Mouse (Mus musculus) neural tube, embryonic 11.5 days (tissue): ENCODE data around the gene Traip. TPM values are rescaled to one million over a fixed set of nuclear protein-coding genes. Genes with fewer than 3 reads are reported as not detected.

Experiments used
- ATAC-seq: fragments of 200-750 bp; cut with Nextera tagmentation; 2 replicates; pipeline ENCODE4 v1.8.0; 2017; ENCODE audit warnings: moderate number of reproducible peaks, mild to moderate bottlenecking, moderate TSS enrichment, moderate library complexity; ENCODE audit not compliant: insufficient read depth, low FRiP score, low TSS enrichment
- DNase-seq: peaks from one replicate; pipeline ENCODE4 v3.0.0-alpha.2; 2015; ENCODE audit warnings: low spot score
- H3K27ac ChIP-seq: fragments of 300-500 bp; sonication (generic); 2 replicates; pipeline ENCODE4 v1.5.1; 2014; ENCODE audit warnings: low read depth, mild to moderate bottlenecking, low read length
- H3K27me3 ChIP-seq: fragments of 300-500 bp; sonication (generic); 2 replicates; pipeline ENCODE4 v1.6.1; 2014; ENCODE audit warnings: mild to moderate bottlenecking, low read length, mixed read lengths; ENCODE audit not compliant: control insufficient read depth, insufficient read depth
- H3K36me3 ChIP-seq: fragments of 300-500 bp; sonication (generic); 2 replicates; pipeline ENCODE4 v1.6.1; 2014; ENCODE audit warnings: mild to moderate bottlenecking, low read length, moderate library complexity, mixed read lengths; ENCODE audit not compliant: control insufficient read depth, insufficient read depth
- H3K4me1 ChIP-seq: fragments of 300-500 bp; sonication (generic); 2 replicates; pipeline ENCODE4 v1.6.1; 2014; ENCODE audit warnings: low read length, mixed read lengths; ENCODE audit not compliant: control insufficient read depth, insufficient read depth
- H3K4me2 ChIP-seq: fragments of 300-500 bp; sonication (generic); 2 replicates; pipeline ENCODE4 v1.6.1; 2014; ENCODE audit warnings: low read depth, mild to moderate bottlenecking, moderate library complexity
- H3K4me3 ChIP-seq: fragments of 300-500 bp; sonication (generic); 2 replicates; pipeline ENCODE4 v1.5.1; 2014; ENCODE audit warnings: low read depth, low read length
- H3K9ac ChIP-seq: fragments of 300-500 bp; sonication (generic); 2 replicates; pipeline ENCODE4 v1.6.1; 2014; ENCODE audit warnings: mild to moderate bottlenecking, low read length
- H3K9me3 ChIP-seq: fragments of 300-500 bp; sonication (generic); 2 replicates; pipeline ENCODE4 v1.6.1; 2016; ENCODE audit warnings: low read length; ENCODE audit not compliant: control insufficient read depth
- WGBS: fragments of 180-500 bp; shearing (Covaris S2); extraction: QIAGEN DNeasy Blood & Tissue Kit; methylation state at CpG from one replicate; pipeline ENCODE4 v1.1.7; 2014; 5-methylcytosine and 5-hydroxymethylcytosine counted together
- polyA plus RNA-seq: library from polyadenylated mRNA; unstranded; fragments of >200 nt; fragmentation: Nextera tagmentation; extraction: Ambion mirVana; gene quantifications from 2 replicates; pipeline ENCODE4 v1.2.1, GENCODE M21; 2014

The Traip gene
- polyA plus RNA-seq, 1 experiment from 2014 or later: 25.7 TPM

GRCm38 (mm10) chr9:107984754-107985055 is 34.8 kb downstream of the Traip start:
- Histone ChIP-seq H3K9me3 (no peaks in the 10 kb centered on the region), H3K36me3 (no peaks in the 10 kb centered on the region; the same call in 1 of the 2 replicates), H3K9ac (peak overlapping the region; percentile 65), H3K27ac (peak overlapping the region; percentile 91; the same call in 1 of the 2 replicates), H3K4me2 (peak overlapping the region; percentile 79), H3K27me3 (peaks cover 6% of the 10 kb centered on the region), H3K4me1 (peaks cover 13% of the 10 kb centered on the region), H3K4me3 (peak overlapping the region; percentile 66)
- WGBS: 64% methylated on average over 9 of the region's 9 CpGs
- no peak for ATAC-seq
- no peak for DNase-seq

- H3K4me2 ChIP-seq: peak within 1 kb of the TSS; percentile 79
- peak within 1 kb of the TSS; percentile 91 for H3K27ac ChIP-seq
- no peaks in the 10 kb centered on the region; the same call in 1 of the 2 replicates for H3K36me3 ChIP-seq
- no peaks in the 10 kb centered on the region for H3K9me3 ChIP-seq
- H3K9ac ChIP-seq: peak within 1 kb of the TSS; percentile 65
- H3K27me3 ChIP-seq: peaks cover 6% of the 10 kb centered on the region
- peak within 1 kb of the TSS; percentile 66 for H3K4me3 ChIP-seq
- H3K4me1 ChIP-seq: peaks cover 13% of the 10 kb centered on the region
- under 1% methylated on average over 58 of the region's 58 CpGs for WGBS
- DNase-seq (peak; percentile 88), ATAC-seq (peak; percentile 84)
Observed at GRCm38 (mm10) chr9:107985131-107986119, 35.5 kb downstream of the Traip start, which contains the start of gene Inka1. Inka1 (minus strand) TSS chr9:107985879.

- no peak overlapping the region for H3K27ac ChIP-seq
- WGBS: 7% methylated on average over 18 of the region's 18 CpGs
Observed at GRCm38 (mm10) chr9:107986376-107986775, 36.4 kb downstream of the Traip start.

GRCm38 (mm10) chr9:107987950-107988349 is 38.0 kb downstream of the Traip start:
- no peak overlapping the region for H3K9ac ChIP-seq
- no peak for DNase-seq
- no peaks in the 10 kb centered on the region for H3K9me3 ChIP-seq
- peaks cover 8% of the 10 kb centered on the region for H3K4me1 ChIP-seq
- H3K36me3 ChIP-seq: no peaks in the 10 kb centered on the region; the same call in 1 of the 2 replicates
- no peak for ATAC-seq
- H3K27me3 ChIP-seq: peaks cover 6% of the 10 kb centered on the region
- 65% methylated on average over 3 of the region's 3 CpGs for WGBS
- H3K27ac ChIP-seq: no peak overlapping the region
- H3K4me2 ChIP-seq: no peak overlapping the region
- no peak overlapping the region for H3K4me3 ChIP-seq

More at GRCm38 (mm10) chr9:107986376-107986775, 36.4 kb downstream of the Traip start:
- H3K9me3 ChIP-seq: no peaks in the 10 kb centered on the region
- H3K9ac ChIP-seq: no peak overlapping the region
- peak overlapping the region; percentile 66; the same call in 1 of the 2 replicates for H3K4me3 ChIP-seq
- H3K36me3 ChIP-seq: no peaks in the 10 kb centered on the region; the same call in 1 of the 2 replicates
- H3K4me1 ChIP-seq: peaks cover 13% of the 10 kb centered on the region
- H3K4me2 ChIP-seq: peak overlapping the region; percentile 79
- DNase-seq: peak; percentile 85
- peaks cover 6% of the 10 kb centered on the region for H3K27me3 ChIP-seq
- ATAC-seq: peak; percentile 42; the same call in 1 of the 2 replicates

- H3K27ac ChIP-seq: no peak within 1 kb of the TSS
- no peaks in the 10 kb centered on the region for H3K27me3 ChIP-seq
- H3K4me1 ChIP-seq: no peaks in the 10 kb centered on the region
- H3K9me3 ChIP-seq: no peaks in the 10 kb centered on the region
- H3K4me2 ChIP-seq: no peak within 1 kb of the TSS
- DNase-seq: no peak
- ATAC-seq: no peak
- 57% methylated on average over 2 of the region's 2 CpGs for WGBS
- no peak within 1 kb of the TSS for H3K9ac ChIP-seq
- no peaks in the 10 kb centered on the region for H3K36me3 ChIP-seq
- H3K4me3 ChIP-seq: no peak within 1 kb of the TSS
Observed at GRCm38 (mm10) chr9:107992197-107992596, 42.3 kb downstream of the Traip start, which contains the start of gene Cdhr4. Cdhr4 (plus strand) TSS chr9:107992497.

GRCm38 (mm10) chr9:107993013-107993412 is 43.1 kb downstream of the Traip start:
- no peaks in the 10 kb centered on the region for H3K27me3 ChIP-seq
- no peak overlapping the region for H3K9ac ChIP-seq
- H3K4me1 ChIP-seq: no peaks in the 10 kb centered on the region
- H3K36me3 ChIP-seq: no peaks in the 10 kb centered on the region
- WGBS: 76% methylated on average over 11 of the region's 11 CpGs
- no peak overlapping the region for H3K4me3 ChIP-seq
- no peak overlapping the region for H3K27ac ChIP-seq
- ATAC-seq (no peak), DNase-seq (no peak)
- H3K4me2 ChIP-seq: no peak overlapping the region
- no peaks in the 10 kb centered on the region for H3K9me3 ChIP-seq

GRCm38 (mm10) chr9:107994464-107994863 is 44.5 kb downstream of the Traip start:
- Histone ChIP-seq H3K9ac (no peak overlapping the region), H3K4me1 (no peaks in the 10 kb centered on the region), H3K27ac (no peak overlapping the region), H3K4me2 (no peak overlapping the region), H3K27me3 (no peaks in the 10 kb centered on the region), H3K9me3 (no peaks in the 10 kb centered on the region), H3K36me3 (no peaks in the 10 kb centered on the region), H3K4me3 (no peak overlapping the region)
- WGBS: 66% methylated on average over 2 of the region's 2 CpGs
- DNase-seq (no peak), ATAC-seq (no peak)

- DNase-seq: no peak
- no peaks in the 10 kb centered on the region for H3K9me3 ChIP-seq
- no peak overlapping the region for H3K9ac ChIP-seq
- no peaks in the 10 kb centered on the region for H3K27me3 ChIP-seq
- no peak overlapping the region for H3K27ac ChIP-seq
- no peak overlapping the region for H3K4me3 ChIP-seq
- H3K4me2 ChIP-seq: no peak overlapping the region
- 91% methylated on average over 21 of the region's 21 CpGs for WGBS
- no peak for ATAC-seq
- H3K36me3 ChIP-seq: no peaks in the 10 kb centered on the region
- no peaks in the 10 kb centered on the region for H3K4me1 ChIP-seq
Observed at GRCm38 (mm10) chr9:107995513-107995912, 45.6 kb downstream of the Traip start.
